Mouse (Mus musculus) cerebellum, adult 2 months (tissue): ENCODE measurements around the gene Rpp40. TPM values are rescaled to one million over a fixed set of nuclear protein-coding genes. Genes with fewer than 3 reads are reported as not detected.

Source experiments
- DNase-seq, 2 experiments: peaks; one replicate each; pipeline ENCODE4 v3.0.0; 2021
- H3K27ac ChIP-seq: fragments of 200-500 bp; 2 replicates; pipeline ENCODE4 v1.5.1; 2012; ENCODE audit warnings: low read length, control low read depth, inconsistent platforms; ENCODE audit not compliant: insufficient read depth
- H3K27me3 ChIP-seq: fragments of 200-500 bp; 2 replicates; pipeline ENCODE4 v1.6.1; 2012; ENCODE audit warnings: inconsistent platforms, mild to moderate bottlenecking, low read length, moderate library complexity; ENCODE audit not compliant: control insufficient read depth, insufficient read depth
- H3K4me1 ChIP-seq: fragments of 200-500 bp; 2 replicates; pipeline ENCODE4 v1.6.1; 2011; ENCODE audit warnings: low read length; ENCODE audit not compliant: control insufficient read depth, insufficient read depth
- H3K4me3 ChIP-seq: fragments of 200-500 bp; replicated peaks from 2 replicates; pipeline ENCODE3; 2011; ENCODE audit warnings: mild to moderate bottlenecking, low read depth, low read length, control low read depth; ENCODE audit not compliant: insufficient read depth
- CTCF ChIP-seq: fragments of 200-500 bp; IDR thresholded peaks from 2 replicates; pipeline ENCODE4 v1.5.1; 2011; ENCODE audit warnings: low read depth, mild to moderate bottlenecking, control low read depth, low read length, moderate library complexity, borderline replicate concordance; ENCODE audit not compliant: insufficient read depth
- POLR2A ChIP-seq: fragments of 200-500 bp; IDR thresholded peaks from 2 replicates; pipeline ENCODE4 v1.6.1; 2011; ENCODE audit warnings: low read length, control low read depth, borderline replicate concordance; ENCODE audit not compliant: insufficient read depth
- WGBS: fragments of 180-500 bp; shearing (Covaris S2); methylation state at CpG from one replicate; pipeline ENCODE4 v1.1.7; 2018; 5-methylcytosine and 5-hydroxymethylcytosine counted together
- polyA plus RNA-seq: library from polyadenylated mRNA; depleted of rRNA; stranded (reverse); fragments of >200 nt; gene quantifications from 2 replicates; pipeline ENCODE4 v1.2.3, GENCODE M21; 2012; rRNA removed

Rpp40 gene
- polyA plus RNA-seq, 1 experiment: 3.5 TPM

GRCm38 (mm10) chr13:35845306-35845705 is 60.9 kb downstream of the Rpp40 start:
- Histone ChIP-seq H3K4me3 (no peak overlapping the region), H3K4me1 (peaks cover 14% of the 10 kb centered on the region), H3K27me3 (no peaks in the 10 kb centered on the region), H3K27ac (no peak overlapping the region)
- no peak for DNase-seq
- 94% methylated on average over 3 of the region's 3 CpGs for WGBS
- TF ChIP-seq CTCF (no peak), POLR2A (no peak)

Other genes with a start within 250 kb of the Rpp40 start
- gene Cdyl, start 246.5 kb downstream of the Rpp40 start, polyA plus RNA-seq: 8.3 and 8.8 TPM in 2 replicates
- 1.6 and 1.7 TPM in 2 replicates for gene Ppp1r3g, start 52.5 kb upstream of the Rpp40 start, polyA plus RNA-seq
- gene Fars2, start 211.1 kb upstream of the Rpp40 start, polyA plus RNA-seq: 27.1 and 28.4 TPM in 2 replicates
- gene Lyrm4, start 211.2 kb upstream of the Rpp40 start, polyA plus RNA-seq: 12.4 and 13.2 TPM in 2 replicates